Mouse (Mus musculus) hindbrain, embryonic 16.5 days (tissue): ENCODE measurements at regions not wholly inside any gene's neighbourhood (a gene's known extent, or its start where the extent isn't known, plus 50 kb on each side); places are given as distances from the start of the nearest gene placed in this dataset.
"Not testable (repeated sequence)": the region's sequence is repeated elsewhere in the genome, so short reads cannot be mapped to it uniquely, and the experiment has no call there.

Experiments
- ATAC-seq: fragments of 200-750 bp; cut with Nextera tagmentation; 2 replicates; pipeline ENCODE4 v1.8.0; 2017; ENCODE audit warnings: moderate TSS enrichment, moderate library complexity
- H3K27ac ChIP-seq: fragments of 300-500 bp; sonication (generic); 2 replicates; pipeline ENCODE4 v1.5.1; 2014; ENCODE audit warnings: low read depth, mild to moderate bottlenecking, control low read depth, low read length, moderate library complexity
- H3K27me3 ChIP-seq: fragments of 300-500 bp; sonication (generic); replicated peaks from 2 replicates; pipeline ENCODE4 v1.6.1; 2014; ENCODE audit warnings: low read length; ENCODE audit not compliant: control insufficient read depth, insufficient read depth
- H3K36me3 ChIP-seq: fragments of 300-500 bp; sonication (generic); 2 replicates; pipeline ENCODE4 v1.6.1; 2014; ENCODE audit warnings: mild to moderate bottlenecking, low read length, moderate library complexity, mixed read lengths; ENCODE audit not compliant: control insufficient read depth, insufficient read depth
- H3K4me1 ChIP-seq: fragments of 300-500 bp; sonication (generic); 2 replicates; pipeline ENCODE4 v1.6.1; 2014; ENCODE audit warnings: low read depth, low read length; ENCODE audit not compliant: control insufficient read depth, insufficient read depth
- H3K4me2 ChIP-seq: fragments of 300-500 bp; sonication (generic); 2 replicates; pipeline ENCODE4 v1.6.1; 2014; ENCODE audit warnings: mild to moderate bottlenecking, low read length, control low read depth, moderate library complexity
- H3K4me3 ChIP-seq: fragments of 300-500 bp; sonication (generic); 2 replicates; pipeline ENCODE4 v1.5.1; 2014; ENCODE audit warnings: mild to moderate bottlenecking, low read length, control low read depth, moderate library complexity
- H3K9ac ChIP-seq: fragments of 300-500 bp; sonication (generic); 2 replicates; pipeline ENCODE4 v1.6.1; 2014; ENCODE audit warnings: low read depth, mild to moderate bottlenecking, control low read depth, low read length, moderate library complexity
- H3K9me3 ChIP-seq: fragments of 300-500 bp; sonication (generic); 2 replicates; pipeline ENCODE4 v1.6.1; 2014; ENCODE audit warnings: mild to moderate bottlenecking, low read length, moderate library complexity; ENCODE audit not compliant: control insufficient read depth
- WGBS: fragments of 180-500 bp; shearing (Covaris S2); extraction: QIAGEN DNeasy Blood & Tissue Kit; methylation state at CpG from one replicate; pipeline ENCODE4 v1.1.7; 2014; 5-methylcytosine and 5-hydroxymethylcytosine counted together

DNA sequence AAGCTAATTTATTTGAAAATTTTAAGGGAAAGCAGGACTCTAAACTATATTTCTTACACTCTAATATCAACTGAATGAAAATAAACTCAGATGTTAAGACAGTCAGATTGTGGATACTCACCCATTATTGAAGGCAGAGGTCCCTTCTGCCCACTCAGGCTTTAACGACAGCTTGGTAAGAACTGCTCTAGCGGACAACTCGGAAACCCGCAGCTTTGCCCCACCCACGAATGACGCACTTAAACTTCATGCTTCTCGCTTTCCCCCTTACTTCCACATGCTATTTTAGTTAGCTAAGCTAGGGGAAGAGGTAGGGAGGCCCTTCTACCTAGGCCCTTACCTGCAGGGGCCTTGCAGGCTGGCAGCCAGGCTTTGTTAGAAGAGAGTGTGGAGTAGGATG is 50.8 kb upstream of the Elmo1 start:
- WGBS: 91% methylated on average over 7 of the region's 7 CpGs
- ATAC-seq: no peak
- Histone ChIP-seq H3K9ac (no peak overlapping the region), H3K9me3 (no peaks in the 10 kb centered on the region), H3K4me3 (no peak overlapping the region), H3K4me2 (no peak overlapping the region), H3K4me1 (no peaks in the 10 kb centered on the region), H3K36me3 (no peaks in the 10 kb centered on the region), H3K27ac (no peak overlapping the region), H3K27me3 (no peaks in the 10 kb centered on the region)

DNA sequence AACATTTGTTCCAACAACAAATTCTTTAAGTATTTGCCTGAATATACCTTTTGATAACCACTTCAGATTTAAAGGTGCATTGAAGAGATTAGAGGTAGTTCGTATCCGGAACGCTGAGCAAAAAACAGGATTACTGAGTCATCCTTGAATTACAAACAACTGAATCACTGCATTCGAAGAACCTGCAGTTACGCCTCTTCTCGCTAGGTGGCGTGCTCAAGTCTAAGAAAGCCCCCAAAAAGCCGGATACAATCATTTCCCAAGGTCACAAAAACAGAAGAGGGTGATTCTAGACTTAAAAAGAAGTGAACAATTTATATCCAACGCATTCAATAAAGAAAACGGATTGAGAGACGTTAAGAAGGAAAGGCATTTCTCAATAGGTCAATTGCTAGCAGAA is 51.9 kb upstream of the Elmo1 start:
- Histone ChIP-seq H3K36me3 (no peaks in the 10 kb centered on the region), H3K4me2 (no peak overlapping the region), H3K4me3 (no peak overlapping the region), H3K4me1 (no peaks in the 10 kb centered on the region), H3K27ac (no peak overlapping the region), H3K9ac (no peak overlapping the region), H3K27me3 (no peaks in the 10 kb centered on the region), H3K9me3 (no peaks in the 10 kb centered on the region)
- no peak for ATAC-seq
- WGBS: 34% methylated on average over 11 of the region's 11 CpGs

DNA sequence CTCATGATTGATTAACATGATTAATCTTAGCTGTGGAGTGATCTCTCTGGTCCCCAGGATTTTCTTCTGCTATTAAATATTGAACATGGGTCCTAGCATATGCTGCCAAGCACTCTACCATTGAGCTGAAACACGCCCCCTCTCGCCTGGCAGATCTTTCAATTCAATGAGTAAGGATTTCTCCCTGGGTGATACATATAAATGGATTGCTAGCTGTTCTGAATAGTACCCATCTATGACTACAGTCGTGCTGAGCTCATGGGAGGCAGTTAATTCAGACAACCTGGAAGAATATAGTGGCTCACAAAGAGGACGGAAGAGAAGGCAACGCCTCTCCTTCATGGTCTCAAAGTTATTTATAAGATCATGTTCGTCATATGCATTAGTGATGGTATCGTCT is 53.0 kb upstream of the Elmo1 start:
- no peak overlapping the region for H3K9ac ChIP-seq
- no peak overlapping the region for H3K4me3 ChIP-seq
- H3K27ac ChIP-seq: no peak overlapping the region
- no peak overlapping the region for H3K4me2 ChIP-seq
- ATAC-seq: no peak
- WGBS: 90% methylated on average over 7 of the region's 7 CpGs
- no peaks in the 10 kb centered on the region for H3K4me1 ChIP-seq
- H3K36me3 ChIP-seq: no peaks in the 10 kb centered on the region
- no peaks in the 10 kb centered on the region for H3K27me3 ChIP-seq
- H3K9me3 ChIP-seq: no peaks in the 10 kb centered on the region

DNA sequence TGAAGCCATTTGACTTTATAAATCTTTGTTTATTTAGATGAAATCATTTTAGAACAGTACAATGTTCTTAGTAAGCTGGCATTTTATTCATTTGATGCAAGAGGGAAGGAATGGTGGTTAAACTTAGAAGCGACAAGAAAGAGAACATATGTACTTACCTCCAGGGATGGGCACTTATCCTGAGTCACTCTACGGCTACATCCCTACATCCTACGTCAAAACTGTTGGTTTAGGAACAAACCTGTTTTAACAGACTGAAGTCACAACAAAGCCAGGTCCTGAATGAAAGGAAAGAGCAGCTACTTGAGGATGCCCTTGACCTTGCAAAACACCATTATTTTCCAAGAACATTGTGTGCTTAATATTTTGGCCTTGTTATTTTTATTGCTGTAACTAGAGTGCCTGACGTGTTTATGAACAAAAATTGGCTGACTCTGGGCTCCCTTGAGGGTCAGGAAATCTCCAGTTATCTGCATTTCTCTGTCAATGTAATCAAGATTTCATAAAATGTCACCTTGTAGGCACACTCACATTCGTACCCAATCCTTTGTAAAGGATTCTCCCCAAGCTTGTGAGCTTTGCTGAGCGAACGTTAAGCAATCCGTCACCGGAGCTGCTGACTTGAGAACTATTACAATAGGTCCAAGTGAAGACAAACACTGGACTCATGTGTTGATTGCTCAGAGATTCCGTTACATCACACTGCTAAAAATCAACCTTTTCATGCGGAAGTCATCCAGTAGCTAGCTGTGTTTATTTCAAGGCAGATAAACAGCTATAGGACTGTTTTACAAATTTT is 56.3 kb upstream of the Elmo1 start:
- Histone ChIP-seq H3K36me3 (no peaks in the 10 kb centered on the region), H3K9ac (no peak overlapping the region), H3K4me2 (no peak overlapping the region), H3K4me3 (no peak overlapping the region), H3K4me1 (no peaks in the 10 kb centered on the region), H3K9me3 (no peaks in the 10 kb centered on the region), H3K27ac (no peak overlapping the region), H3K27me3 (no peaks in the 10 kb centered on the region)
- 79% methylated on average over 11 of the region's 11 CpGs for WGBS
- ATAC-seq: no peak

DNA sequence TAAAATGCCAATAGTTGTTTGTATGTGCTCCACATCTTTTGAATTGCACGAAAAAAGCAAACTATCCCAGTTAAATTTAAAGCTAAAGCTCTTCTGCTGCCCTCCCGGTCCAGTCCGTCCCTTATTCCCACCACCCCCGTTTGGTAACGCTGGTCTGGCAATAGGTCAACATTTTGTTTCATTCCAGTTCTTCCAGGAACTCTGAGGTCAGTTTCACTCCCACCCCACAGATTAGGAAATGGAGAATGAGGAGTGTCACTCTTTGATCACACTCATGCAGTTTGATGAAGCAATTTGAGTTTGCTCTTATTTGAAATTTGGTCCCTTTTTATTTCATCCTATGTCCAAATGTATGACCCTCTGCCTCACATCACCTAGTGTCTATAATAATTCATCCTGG is 58.7 kb upstream of the Elmo1 start:
- Histone ChIP-seq H3K4me2 (no peak overlapping the region), H3K9ac (no peak overlapping the region), H3K4me1 (no peaks in the 10 kb centered on the region), H3K36me3 (no peaks in the 10 kb centered on the region), H3K4me3 (no peak overlapping the region), H3K9me3 (no peaks in the 10 kb centered on the region), H3K27ac (no peak overlapping the region), H3K27me3 (no peaks in the 10 kb centered on the region)
- 91% methylated on average over 5 of the region's 5 CpGs for WGBS
- ATAC-seq: no peak

DNA sequence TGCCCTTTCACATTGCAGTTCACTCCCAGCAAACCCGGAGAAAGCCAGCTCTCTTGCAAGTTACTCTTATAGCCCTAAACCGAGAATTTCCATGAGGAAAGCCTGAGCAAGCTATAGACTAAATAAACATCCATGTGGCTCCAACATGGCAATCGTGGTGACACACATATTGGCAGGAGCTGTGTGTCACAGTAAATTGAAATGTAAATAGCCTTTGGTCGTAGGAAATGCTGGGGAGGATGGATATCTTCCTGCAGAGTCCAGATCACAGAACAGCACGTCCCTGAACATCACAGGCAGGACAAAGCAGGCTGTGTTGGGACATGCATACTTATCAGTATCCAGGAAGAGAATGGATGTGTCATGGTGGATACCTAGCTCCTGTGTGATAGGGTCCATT is 59.3 kb upstream of the Elmo1 start:
- no peaks in the 10 kb centered on the region for H3K9me3 ChIP-seq
- H3K27me3 ChIP-seq: no peaks in the 10 kb centered on the region
- no peak for ATAC-seq
- H3K4me1 ChIP-seq: no peaks in the 10 kb centered on the region
- no peak overlapping the region for H3K4me3 ChIP-seq
- 60% methylated on average over 5 of the region's 5 CpGs for WGBS
- H3K36me3 ChIP-seq: no peaks in the 10 kb centered on the region
- no peak overlapping the region for H3K4me2 ChIP-seq
- H3K9ac ChIP-seq: no peak overlapping the region
- no peak overlapping the region for H3K27ac ChIP-seq

DNA sequence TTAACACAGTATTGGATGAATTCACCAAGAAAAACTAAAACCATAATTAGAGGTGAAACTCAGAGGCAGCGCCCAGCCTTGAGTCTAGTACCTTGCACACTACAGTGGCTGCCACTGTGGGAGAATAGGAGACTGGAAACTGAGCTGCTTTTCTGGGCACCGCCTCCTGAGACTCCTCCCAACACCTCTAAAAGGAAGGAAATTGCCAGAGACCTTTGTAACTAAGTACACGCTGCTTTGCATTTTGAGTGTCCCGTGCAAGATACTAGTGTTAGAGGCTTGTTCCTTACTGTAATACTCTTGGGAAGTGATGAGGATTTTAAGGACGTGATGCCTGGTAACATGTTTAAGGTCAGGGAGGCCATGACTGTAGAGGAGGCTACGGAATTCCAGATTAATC is 63.8 kb upstream of the Elmo1 start:
- Histone ChIP-seq H3K4me1 (no peaks in the 10 kb centered on the region), H3K27ac (no peak overlapping the region), H3K27me3 (no peaks in the 10 kb centered on the region), H3K4me2 (no peak overlapping the region), H3K4me3 (no peak overlapping the region), H3K9me3 (no peaks in the 10 kb centered on the region), H3K9ac (no peak overlapping the region), H3K36me3 (no peaks in the 10 kb centered on the region)
- ATAC-seq: no peak
- WGBS: 89% methylated on average over 6 of the region's 6 CpGs

DNA sequence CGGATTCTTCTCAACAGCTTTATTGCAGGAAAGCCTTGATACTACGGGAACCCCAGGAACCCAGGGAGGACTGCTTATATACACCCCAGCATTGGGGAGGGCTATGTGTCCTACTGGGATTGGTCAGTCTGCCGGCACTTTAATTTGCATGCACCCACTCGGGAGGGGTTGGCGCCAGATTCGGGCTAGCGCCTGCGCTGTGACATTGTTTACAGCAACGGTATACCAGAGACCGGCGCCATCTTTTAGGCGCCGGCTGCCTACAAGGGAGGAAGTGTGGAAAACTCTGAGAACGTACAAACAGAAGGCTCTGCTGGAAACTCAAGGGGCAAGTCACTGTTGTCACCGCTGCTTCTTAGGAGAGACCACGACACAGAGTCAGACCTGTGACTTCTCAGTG is 73.9 kb upstream of the Elmo1 start:
- not testable (repeated sequence) for ATAC-seq, H3K9me3 ChIP-seq, H3K4me2 ChIP-seq, H3K27ac ChIP-seq, H3K4me3 ChIP-seq, H3K27me3 ChIP-seq, H3K4me1 ChIP-seq, H3K9ac ChIP-seq, H3K36me3 ChIP-seq
- WGBS: 96% methylated on average over 16 of the region's 16 CpGs

DNA sequence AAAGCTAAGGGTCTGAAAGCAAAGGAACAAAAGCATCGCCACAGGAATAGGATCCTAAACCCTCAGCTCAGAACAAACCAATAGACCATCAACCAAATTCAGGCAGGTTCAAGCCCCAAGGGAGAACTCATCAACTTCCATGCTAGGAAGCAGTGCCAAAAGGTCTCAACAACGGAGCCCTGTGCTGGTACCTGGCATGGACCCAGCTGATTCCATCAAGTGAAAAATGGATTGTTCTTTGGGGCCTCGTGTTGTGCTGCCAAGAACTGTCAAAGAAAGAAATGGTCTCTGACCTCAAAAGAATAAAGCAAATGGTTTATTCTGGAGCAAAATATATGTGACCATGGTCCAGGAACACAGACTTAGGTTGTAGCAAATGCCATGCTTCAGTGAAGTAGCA is 77.8 kb upstream of the Elmo1 start:
- Histone ChIP-seq H3K4me3 (no peak overlapping the region), H3K4me1 (no peaks in the 10 kb centered on the region), H3K36me3 (no peaks in the 10 kb centered on the region), H3K9me3 (no peaks in the 10 kb centered on the region), H3K27me3 (no peaks in the 10 kb centered on the region), H3K27ac (no peak overlapping the region), H3K4me2 (no peak overlapping the region), H3K9ac (no peak overlapping the region)
- no peak for ATAC-seq
- 48% methylated on average over 3 of the region's 3 CpGs for WGBS

DNA sequence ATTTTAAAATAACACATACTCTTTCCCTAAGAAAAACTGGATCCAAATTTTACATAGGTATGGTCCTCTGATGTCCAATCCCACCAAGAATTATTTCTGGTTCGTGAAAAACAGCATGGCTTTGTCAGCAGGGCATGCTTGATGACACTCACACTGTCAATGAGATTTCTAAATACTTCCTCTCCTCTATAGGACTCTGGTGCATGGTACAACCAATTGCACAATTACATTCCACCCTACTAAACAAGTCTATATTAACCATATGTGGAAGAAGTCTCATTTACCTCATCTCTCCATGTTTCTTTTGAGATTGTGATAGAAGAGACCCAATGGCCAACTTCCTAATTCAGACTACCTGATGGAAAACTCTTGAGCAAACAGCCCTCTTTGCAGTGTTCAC is 81.2 kb upstream of the Elmo1 start:
- H3K9ac ChIP-seq: no peak overlapping the region
- no peak overlapping the region for H3K27ac ChIP-seq
- no peak overlapping the region for H3K4me3 ChIP-seq
- H3K36me3 ChIP-seq: no peaks in the 10 kb centered on the region
- ATAC-seq: no peak
- no peaks in the 10 kb centered on the region for H3K4me1 ChIP-seq
- H3K4me2 ChIP-seq: no peak overlapping the region
- 72% methylated on average over 1 of the region's 1 CpGs for WGBS
- H3K9me3 ChIP-seq: no peaks in the 10 kb centered on the region
- H3K27me3 ChIP-seq: no peaks in the 10 kb centered on the region
